Mouse (Mus musculus): Measurements from ENCODE around the gene Olfr675. TPM values are rescaled to one million over a fixed set of nuclear protein-coding genes. Genes with fewer than 3 reads are reported as not detected.
"Not testable (repeated sequence)": the region's sequence is repeated elsewhere in the genome, so short reads cannot be mapped to it uniquely, and the experiment has no call there.

The Olfr675 gene
- not detected in 2 replicates for polyA plus RNA-seq (2014; fragmentation: Nextera tagmentation; extraction: Ambion mirVana)

- 69% methylated on average over 1 of the region's 1 CpGs for WGBS
Observed at GRCm38 (mm10) chr7:105028360-105028759, at the start of gene Olfr675. TSS of gene Olfr675 (minus strand) at chr7:105028460.

GRCm38 (mm10) chr7:105064175-105064574, 35.9 kb upstream of the Olfr675 start, which contains the start of gene Olfr678:
TSS of gene Olfr678 (plus strand) at chr7:105064475.
- ATAC-seq (replicated peaks; ENCODE audit: low FRiP score) (no peak), DNase-seq (ENCODE audit: low spot score) (no peak)
- H3K9ac ChIP-seq (ENCODE audit: low read depth, low read length): no peak within 1 kb of the TSS
- no peaks in the 10 kb centered on the region for H3K27me3 ChIP-seq (replicated peaks; ENCODE audit: control insufficient read depth, insufficient read depth, low read length)
- H3K4me3 ChIP-seq (ENCODE audit: low read depth, low read length): no peak within 1 kb of the TSS
- 83% methylated on average over 1 of the region's 1 CpGs for WGBS
- H3K4me1 ChIP-seq (replicated peaks; ENCODE audit: control insufficient read depth, insufficient read depth, low read length): no peaks in the 10 kb centered on the region
- no peaks in the 10 kb centered on the region for H3K9me3 ChIP-seq (ENCODE audit: control insufficient read depth, low read length)
- no peak within 1 kb of the TSS for H3K27ac ChIP-seq (ENCODE audit: low read depth, low read length)
- no peaks in the 10 kb centered on the region for H3K36me3 ChIP-seq (ENCODE audit: control insufficient read depth, insufficient read depth, low read length)
- no peak within 1 kb of the TSS for H3K4me2 ChIP-seq

More at GRCm38 (mm10) chr7:105028360-105028759, at the start of gene Olfr675:
- H3K9ac ChIP-seq (ENCODE audit: low read depth, low read length): no peak within 1 kb of the TSS
- no peak within 1 kb of the TSS for H3K4me2 ChIP-seq
- ATAC-seq (replicated peaks; ENCODE audit: low FRiP score) (no peak), DNase-seq (ENCODE audit: low spot score) (no peak)
- no peaks in the 10 kb centered on the region for H3K27me3 ChIP-seq (replicated peaks; ENCODE audit: control insufficient read depth, insufficient read depth, low read length)
- H3K4me3 ChIP-seq (ENCODE audit: low read depth, low read length): no peak within 1 kb of the TSS
- H3K4me1 ChIP-seq (replicated peaks; ENCODE audit: control insufficient read depth, insufficient read depth, low read length): no peaks in the 10 kb centered on the region
- H3K27ac ChIP-seq (ENCODE audit: low read depth, low read length): no peak within 1 kb of the TSS
- H3K36me3 ChIP-seq (ENCODE audit: control insufficient read depth, insufficient read depth, low read length): no peaks in the 10 kb centered on the region
- no peaks in the 10 kb centered on the region for H3K9me3 ChIP-seq (ENCODE audit: control insufficient read depth, low read length)

- Histone ChIP-seq H3K36me3 (ENCODE audit: control insufficient read depth, insufficient read depth, low read length) (no peaks in the 10 kb centered on the region), H3K4me2 (no peak overlapping the region), H3K4me3 (ENCODE audit: low read depth, low read length) (no peak overlapping the region), H3K27ac (ENCODE audit: low read depth, low read length) (no peak overlapping the region), H3K9ac (ENCODE audit: low read depth, low read length) (no peak overlapping the region), H3K4me1 (replicated peaks; ENCODE audit: control insufficient read depth, insufficient read depth, low read length) (no peaks in the 10 kb centered on the region), H3K27me3 (replicated peaks; ENCODE audit: control insufficient read depth, insufficient read depth, low read length) (no peaks in the 10 kb centered on the region), H3K9me3 (ENCODE audit: control insufficient read depth, low read length) (no peaks in the 10 kb centered on the region)
- DNase-seq (ENCODE audit: low spot score): no peak
- ATAC-seq (replicated peaks; ENCODE audit: low FRiP score): no peak
Observed at GRCm38 (mm10) chr7:105058951-105059350, 30.7 kb upstream of the Olfr675 start.

- not testable (repeated sequence) for H3K36me3 ChIP-seq (ENCODE audit: control insufficient read depth, insufficient read depth, low read length); H3K9ac ChIP-seq (ENCODE audit: low read depth, low read length); H3K4me2 ChIP-seq; DNase-seq (ENCODE audit: low spot score); H3K27ac ChIP-seq (ENCODE audit: low read depth, low read length); H3K27me3 ChIP-seq (replicated peaks; ENCODE audit: control insufficient read depth, insufficient read depth, low read length); H3K4me3 ChIP-seq (ENCODE audit: low read depth, low read length); H3K9me3 ChIP-seq (ENCODE audit: control insufficient read depth, low read length); ATAC-seq (replicated peaks; ENCODE audit: low FRiP score); H3K4me1 ChIP-seq (replicated peaks; ENCODE audit: control insufficient read depth, insufficient read depth, low read length)
- 52% methylated on average over 5 of the region's 5 CpGs for WGBS
Observed at GRCm38 (mm10) chr7:105033836-105034235, 5.6 kb upstream of the Olfr675 start.

- Histone ChIP-seq H3K27me3 (replicated peaks; ENCODE audit: control insufficient read depth, insufficient read depth, low read length) (no peaks in the 10 kb centered on the region), H3K4me1 (replicated peaks; ENCODE audit: control insufficient read depth, insufficient read depth, low read length) (no peaks in the 10 kb centered on the region), H3K36me3 (ENCODE audit: control insufficient read depth, insufficient read depth, low read length) (no peaks in the 10 kb centered on the region), H3K9ac (ENCODE audit: low read depth, low read length) (no peak within 1 kb of the TSS), H3K9me3 (ENCODE audit: control insufficient read depth, low read length) (no peaks in the 10 kb centered on the region), H3K4me3 (ENCODE audit: low read depth, low read length) (no peak within 1 kb of the TSS), H3K27ac (ENCODE audit: low read depth, low read length) (no peak within 1 kb of the TSS), H3K4me2 (no peak within 1 kb of the TSS)
- ATAC-seq (replicated peaks; ENCODE audit: low FRiP score): no peak
- DNase-seq (ENCODE audit: low spot score): no peak
Observed at GRCm38 (mm10) chr7:105032398-105032797, 4.1 kb upstream of the Olfr675 start, which contains the start of gene Olfr676. TSS of gene Olfr676 (plus strand) at chr7:105032698.

- Histone ChIP-seq H3K27me3 (replicated peaks; ENCODE audit: control insufficient read depth, insufficient read depth, low read length) (no peaks in the 10 kb centered on the region), H3K36me3 (ENCODE audit: control insufficient read depth, insufficient read depth, low read length) (no peaks in the 10 kb centered on the region), H3K9ac (ENCODE audit: low read depth, low read length) (no peak overlapping the region), H3K27ac (ENCODE audit: low read depth, low read length) (no peak overlapping the region), H3K9me3 (ENCODE audit: control insufficient read depth, low read length) (no peaks in the 10 kb centered on the region), H3K4me2 (no peak overlapping the region), H3K4me1 (replicated peaks; ENCODE audit: control insufficient read depth, insufficient read depth, low read length) (no peaks in the 10 kb centered on the region), H3K4me3 (ENCODE audit: low read depth, low read length) (no peak overlapping the region)
- DNase-seq (ENCODE audit: low spot score) (no peak), ATAC-seq (replicated peaks; ENCODE audit: low FRiP score) (no peak)
- WGBS: 77% methylated on average over 1 of the region's 1 CpGs
Observed at GRCm38 (mm10) chr7:105022530-105022929, 5.7 kb downstream of the Olfr675 start.

GRCm38 (mm10) chr7:105001929-105002328, 26.3 kb downstream of the Olfr675 start, which contains the start of gene Olfr672:
TSS of gene Olfr672 (minus strand) at chr7:105002029.
- Histone ChIP-seq H3K4me1 (replicated peaks; ENCODE audit: control insufficient read depth, insufficient read depth, low read length) (no peaks in the 10 kb centered on the region), H3K9me3 (ENCODE audit: control insufficient read depth, low read length) (no peaks in the 10 kb centered on the region), H3K4me3 (ENCODE audit: low read depth, low read length) (no peak within 1 kb of the TSS), H3K36me3 (ENCODE audit: control insufficient read depth, insufficient read depth, low read length) (no peaks in the 10 kb centered on the region), H3K27ac (ENCODE audit: low read depth, low read length) (no peak within 1 kb of the TSS), H3K9ac (ENCODE audit: low read depth, low read length) (no peak within 1 kb of the TSS), H3K27me3 (replicated peaks; ENCODE audit: control insufficient read depth, insufficient read depth, low read length) (no peaks in the 10 kb centered on the region), H3K4me2 (no peak within 1 kb of the TSS)
- no peak for ATAC-seq (replicated peaks; ENCODE audit: low FRiP score)
- no peak for DNase-seq (ENCODE audit: low spot score)

- Histone ChIP-seq H3K4me1 (replicated peaks; ENCODE audit: control insufficient read depth, insufficient read depth, low read length) (no peaks in the 10 kb centered on the region), H3K36me3 (ENCODE audit: control insufficient read depth, insufficient read depth, low read length) (no peaks in the 10 kb centered on the region), H3K9me3 (ENCODE audit: control insufficient read depth, low read length) (no peaks in the 10 kb centered on the region), H3K27ac (ENCODE audit: low read depth, low read length) (no peak within 1 kb of the TSS), H3K27me3 (replicated peaks; ENCODE audit: control insufficient read depth, insufficient read depth, low read length) (no peaks in the 10 kb centered on the region), H3K4me2 (no peak within 1 kb of the TSS), H3K9ac (ENCODE audit: low read depth, low read length) (no peak within 1 kb of the TSS), H3K4me3 (ENCODE audit: low read depth, low read length) (no peak within 1 kb of the TSS)
- WGBS: 66% methylated on average over 1 of the region's 1 CpGs
- no peak for ATAC-seq (replicated peaks; ENCODE audit: low FRiP score)
- no peak for DNase-seq (ENCODE audit: low spot score)
Observed at GRCm38 (mm10) chr7:104979026-104979425, 49.2 kb downstream of the Olfr675 start, which contains the start of gene Olfr671. TSS of gene Olfr671 (minus strand) at chr7:104979126.

- H3K4me2 ChIP-seq; H3K9ac ChIP-seq (ENCODE audit: low read depth, low read length); DNase-seq (ENCODE audit: low spot score); H3K4me1 ChIP-seq (replicated peaks; ENCODE audit: control insufficient read depth, insufficient read depth, low read length); H3K36me3 ChIP-seq (ENCODE audit: control insufficient read depth, insufficient read depth, low read length); H3K4me3 ChIP-seq (ENCODE audit: low read depth, low read length); ATAC-seq (replicated peaks; ENCODE audit: low FRiP score); H3K27ac ChIP-seq (ENCODE audit: low read depth, low read length); H3K27me3 ChIP-seq (replicated peaks; ENCODE audit: control insufficient read depth, insufficient read depth, low read length); H3K9me3 ChIP-seq (ENCODE audit: control insufficient read depth, low read length): not testable (repeated sequence)
- WGBS: 72% methylated on average over 2 of the region's 2 CpGs
Observed at GRCm38 (mm10) chr7:104972507-104972906, 55.8 kb downstream of the Olfr675 start.
